Mouse (Mus musculus): ENCODE measurements around the gene Gm21994. TPM values are rescaled to one million over a fixed set of nuclear protein-coding genes. Genes with fewer than 3 reads are reported as not detected.

Gene Gm21994
- 1 to 10 TPM; 1.8 to 2.4 TPM for total RNA-seq (2023)

DNA sequence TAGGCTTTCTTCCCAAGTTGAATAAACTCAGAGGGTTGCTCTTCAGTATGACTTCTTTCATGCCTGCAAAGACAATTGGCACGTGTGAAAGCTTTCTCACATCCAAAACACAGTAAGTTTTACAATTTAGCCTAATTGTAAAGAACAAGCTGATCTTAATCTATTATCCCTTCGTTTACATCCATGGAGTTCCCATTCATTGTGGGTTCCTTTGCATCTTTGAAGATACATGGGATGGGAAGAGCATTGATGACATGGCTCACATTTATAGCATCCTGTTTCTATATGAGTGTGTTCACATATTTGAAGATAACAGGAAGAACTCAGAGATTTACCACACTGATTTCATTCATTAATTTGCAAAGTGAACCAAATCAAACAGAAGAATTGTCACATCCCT is at the start of gene Gm21994:
Gene Gm21994, minus strand, starts transcription at position 101 of the 400 bp plus-strand sequence.

GRCm38 (mm10) chr2:150257291-150257690 is 1.9 kb upstream of the Gm21994 start, which contains the start of gene Gm14124:
Gene Gm14124, plus strand, starts transcription at chr2:150257517.

DNA sequence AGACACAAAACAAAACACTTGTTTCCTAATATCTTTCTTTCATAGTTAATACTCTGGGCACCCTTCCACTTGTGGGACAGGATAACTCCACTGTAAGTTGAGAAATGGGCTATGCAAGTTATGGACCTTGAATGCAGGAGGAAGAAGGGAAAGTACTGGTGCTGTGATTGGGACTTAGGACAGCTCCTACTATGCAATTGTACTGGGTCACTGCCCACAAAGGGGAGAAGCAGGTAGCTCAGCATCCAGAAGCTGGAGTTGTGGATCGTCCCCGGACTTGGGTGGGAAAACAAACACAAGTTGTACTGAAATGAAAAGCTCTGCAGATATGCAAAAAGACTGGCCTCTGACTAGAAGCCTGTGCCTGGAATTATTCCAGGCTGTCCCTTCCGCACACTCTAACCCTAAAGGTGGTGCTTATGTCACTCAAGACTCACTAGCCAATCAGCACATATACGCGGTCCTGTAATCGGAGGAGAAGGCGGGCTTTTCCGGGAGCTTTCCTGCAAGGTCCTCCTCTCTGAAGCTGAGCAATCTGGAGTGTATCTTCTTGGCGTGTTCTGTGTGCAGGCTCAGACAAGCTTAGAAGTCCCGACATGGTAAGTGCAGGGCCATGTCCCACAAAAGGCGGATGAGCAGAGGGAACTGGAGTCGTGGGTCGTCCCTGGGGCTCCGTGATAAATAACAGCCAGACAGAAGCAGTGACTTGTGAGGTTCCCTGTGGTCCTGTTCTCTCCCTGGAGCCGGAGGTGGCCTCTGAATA is 37.6 kb downstream of the Gm21994 start, which contains the start of gene Zfp937:
Gene Zfp937, plus strand, starts transcription at position 474 of the 763 bp plus-strand sequence.

Other genes starting within 250 kb of the Gm21994 start
- 1 to 10 TPM; 8.7 to 9.2 TPM for gene Zfp120, start 118.9 kb downstream of the Gm21994 start, total RNA-seq (2023)
- not detected for gene Gm10770, start 75.9 kb downstream of the Gm21994 start, total RNA-seq (2023)
- not detected for gene Gm14139, start 73.8 kb downstream of the Gm21994 start, total RNA-seq (2023)
- gene Zfp937, start 37.5 kb downstream of the Gm21994 start, total RNA-seq (2023), result under 1 TPM; 0.49 to 0.68 TPM
- under 1 TPM in 1 of 2 experiments, not detected in 1; 0.13 TPM for gene Gm14124, start 1.9 kb upstream of the Gm21994 start, total RNA-seq (2023)
- 1 to 10 TPM in 1 of 2 experiments, not detected in 1; 2.5 TPM for gene Gm10130, start 68.1 kb upstream of the Gm21994 start, total RNA-seq (2023)
- gene 3300002I08Rik, start 107.2 kb upstream of the Gm21994 start, total RNA-seq (2023), result under 1 TPM; 0.59 to 0.97 TPM
- under 1 TPM; 0.18 to 0.38 TPM for gene Zfp442, start 195.9 kb upstream of the Gm21994 start, total RNA-seq (2023)
- not detected for gene Zfp345, start 229.5 kb upstream of the Gm21994 start, total RNA-seq (2023)

Measured in neutrophil, adult 83 days (primary cell).